Mouse (Mus musculus): ENCODE results near the gene Grid2ip. TPM values are rescaled to one million over a fixed set of nuclear protein-coding genes. Genes with fewer than 3 reads are reported as not detected.

Grid2ip gene
- polyA plus RNA-seq, 1 experiment from 2014 or later, result 0.44 TPM

DNA sequence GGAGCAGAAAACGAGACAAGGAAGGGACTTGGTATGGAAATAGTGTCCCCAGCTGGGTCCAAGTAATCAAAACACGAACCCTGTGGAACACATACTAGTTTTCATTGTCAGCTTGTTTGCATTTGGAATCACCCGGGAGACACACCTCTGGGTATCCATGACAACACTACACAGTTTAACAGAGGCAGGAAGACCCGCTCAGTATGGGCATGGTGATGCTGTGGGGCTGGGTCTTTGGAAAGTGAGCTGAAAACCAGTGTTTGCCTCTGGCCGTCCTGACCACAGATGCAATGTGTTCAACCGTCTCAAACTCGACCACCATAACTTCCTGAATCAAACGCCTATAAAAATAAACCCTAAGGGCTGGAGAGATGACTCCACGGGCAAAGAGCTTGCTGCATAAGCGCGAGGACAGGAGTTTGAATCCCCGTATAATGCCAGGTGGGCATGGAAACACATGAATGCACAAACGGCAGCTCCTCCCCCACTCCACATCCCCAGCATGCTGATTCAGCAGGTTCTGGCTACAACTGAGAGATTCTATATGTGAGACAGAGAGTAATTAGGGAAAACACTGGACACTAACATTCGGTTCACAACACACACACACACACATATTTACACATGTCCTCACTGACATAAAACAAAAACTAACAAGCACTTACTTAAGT, 22.6 kb upstream of the Grid2ip start:
- H3K9ac ChIP-seq, result no peak overlapping the region
- H3K4me3 ChIP-seq, result no peak overlapping the region
- H3K27me3 ChIP-seq (replicated peaks), result no peaks in the 10 kb centered on the region; the same call in 1 of the 2 replicates
- H3K9me3 ChIP-seq, result no peaks in the 10 kb centered on the region
- H3K36me3 ChIP-seq (replicated peaks), result no peaks in the 10 kb centered on the region
- ATAC-seq (replicated peaks), result no peak
- H3K27ac ChIP-seq, result no peak overlapping the region
- H3K4me1 ChIP-seq, result peaks cover 7% of the 10 kb centered on the region
- 70% methylated on average over 14 of the region's 14 CpGs for WGBS
- no peak overlapping the region for H3K4me2 ChIP-seq

DNA sequence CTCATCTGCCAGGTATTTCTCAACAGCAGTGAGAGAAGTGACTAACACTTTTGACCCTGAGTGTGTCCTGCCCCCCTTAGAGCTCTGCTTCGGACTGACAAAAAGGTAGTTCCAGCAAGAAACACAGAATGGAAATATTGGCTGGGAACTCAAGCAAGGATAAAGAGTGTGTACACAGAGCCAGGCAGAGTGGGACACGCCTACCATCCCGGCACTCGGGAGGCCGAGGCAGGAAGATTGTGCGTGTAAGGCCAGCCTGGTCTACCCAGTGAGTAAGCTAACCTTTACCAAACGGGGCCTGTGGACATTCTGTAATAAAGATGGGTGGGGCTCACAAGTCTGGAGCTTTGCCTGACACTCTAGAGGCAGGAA, 22.1 kb upstream of the Grid2ip start:
- peaks cover 2% of the 10 kb centered on the region for H3K4me1 ChIP-seq
- no peak overlapping the region for H3K9ac ChIP-seq
- no peaks in the 10 kb centered on the region; the same call in 1 of the 2 replicates for H3K27me3 ChIP-seq (replicated peaks)
- 86% methylated on average over 7 of the region's 7 CpGs for WGBS
- H3K4me2 ChIP-seq, result no peak overlapping the region
- no peak overlapping the region for H3K4me3 ChIP-seq
- no peaks in the 10 kb centered on the region for H3K9me3 ChIP-seq
- no peak overlapping the region for H3K27ac ChIP-seq
- H3K36me3 ChIP-seq (replicated peaks), result no peaks in the 10 kb centered on the region
- no peak for ATAC-seq (replicated peaks)

- 68% methylated on average over 6 of the region's 6 CpGs for WGBS
- no peaks in the 10 kb centered on the region for H3K36me3 ChIP-seq (replicated peaks)
These were observed 20.6 kb upstream of the Grid2ip start for GRCm38 (mm10) chr5:143336559-143336958.

GRCm38 (mm10) chr5:143339603-143340002, 17.5 kb upstream of the Grid2ip start:
- H3K4me2 ChIP-seq, result no peak overlapping the region
- H3K9ac ChIP-seq, result no peak overlapping the region
- no peaks in the 10 kb centered on the region; the same call in 1 of the 2 replicates for H3K27me3 ChIP-seq (replicated peaks)
- H3K4me3 ChIP-seq, result no peak overlapping the region
- no peak overlapping the region for H3K27ac ChIP-seq
- no peaks in the 10 kb centered on the region for H3K4me1 ChIP-seq
- ATAC-seq (replicated peaks), result no peak
- no peaks in the 10 kb centered on the region for H3K9me3 ChIP-seq
- WGBS, result 50% methylated on average over 6 of the region's 6 CpGs
- H3K36me3 ChIP-seq (replicated peaks), result no peaks in the 10 kb centered on the region

More at GRCm38 (mm10) chr5:143336559-143336958, 20.6 kb upstream of the Grid2ip start:
- no peaks in the 10 kb centered on the region for H3K9me3 ChIP-seq
- no peaks in the 10 kb centered on the region; the same call in 1 of the 2 replicates for H3K27me3 ChIP-seq (replicated peaks)
- H3K4me3 ChIP-seq, result no peak overlapping the region
- no peak overlapping the region for H3K4me2 ChIP-seq
- H3K4me1 ChIP-seq, result no peaks in the 10 kb centered on the region
- H3K9ac ChIP-seq, result no peak overlapping the region
- ATAC-seq (replicated peaks), result no peak
- no peak overlapping the region for H3K27ac ChIP-seq

GRCm38 (mm10) chr5:143346367-143346766, 10.8 kb upstream of the Grid2ip start:
- no peak overlapping the region for H3K27ac ChIP-seq
- no peak overlapping the region for H3K4me3 ChIP-seq
- H3K9ac ChIP-seq, result no peak overlapping the region
- WGBS, result 66% methylated on average over 8 of the region's 8 CpGs
- no peaks in the 10 kb centered on the region for H3K27me3 ChIP-seq (replicated peaks)
- no peak for ATAC-seq (replicated peaks)
- no peak overlapping the region for H3K4me2 ChIP-seq
- no peaks in the 10 kb centered on the region for H3K4me1 ChIP-seq
- H3K36me3 ChIP-seq (replicated peaks), result no peaks in the 10 kb centered on the region
- no peaks in the 10 kb centered on the region for H3K9me3 ChIP-seq

GRCm38 (mm10) chr5:143356017-143356416, 1.1 kb upstream of the Grid2ip start:
- no peak overlapping the region for H3K9ac ChIP-seq
- H3K27ac ChIP-seq, result no peak overlapping the region
- H3K4me2 ChIP-seq, result no peak overlapping the region
- no peak for ATAC-seq (replicated peaks)
- no peaks in the 10 kb centered on the region for H3K9me3 ChIP-seq
- H3K27me3 ChIP-seq (replicated peaks), result peaks cover 9% of the 10 kb centered on the region; the same call in 1 of the 2 replicates
- peaks cover 5% of the 10 kb centered on the region; the same call in 1 of the 2 replicates for H3K4me1 ChIP-seq
- no peaks in the 10 kb centered on the region for H3K36me3 ChIP-seq (replicated peaks)
- H3K4me3 ChIP-seq, result no peak overlapping the region
- WGBS, result 28% methylated on average over 5 of the region's 5 CpGs

DNA sequence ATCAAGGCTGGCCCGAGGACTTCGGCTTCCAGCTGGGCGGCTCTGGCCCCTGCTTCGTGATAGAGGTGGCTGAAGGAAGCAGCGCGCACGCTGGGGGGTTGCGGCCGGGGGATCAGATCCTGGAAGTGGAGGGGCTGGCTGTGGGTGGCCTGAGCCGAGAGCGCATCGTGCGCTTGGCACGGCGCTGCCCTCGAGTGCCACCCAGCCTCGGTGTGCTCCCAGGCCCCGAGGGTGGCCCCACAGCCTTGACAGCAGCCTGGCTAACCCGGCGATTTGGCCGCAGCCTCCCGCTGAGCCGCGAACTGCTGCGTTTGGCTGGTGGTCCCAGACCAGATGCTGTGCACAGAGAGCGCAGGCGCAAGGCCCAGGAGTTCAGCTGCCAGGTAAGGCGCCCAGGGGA, 426 bp downstream of the Grid2ip start:
- no peaks in the 10 kb centered on the region for H3K36me3 ChIP-seq (replicated peaks)
- 4% methylated on average over 28 of the region's 28 CpGs for WGBS
- no peaks in the 10 kb centered on the region for H3K9me3 ChIP-seq
- peaks cover 5% of the 10 kb centered on the region; the same call in 1 of the 2 replicates for H3K4me1 ChIP-seq
- peak overlapping the region; percentile 16; the same call in 1 of the 2 replicates for H3K4me3 ChIP-seq
- peak overlapping the region; percentile 37 for H3K4me2 ChIP-seq
- no peak overlapping the region for H3K9ac ChIP-seq
- ATAC-seq (replicated peaks), result no peak
- no peak overlapping the region for H3K27ac ChIP-seq
- peaks cover 10% of the 10 kb centered on the region; the same call in 1 of the 2 replicates for H3K27me3 ChIP-seq (replicated peaks)

DNA sequence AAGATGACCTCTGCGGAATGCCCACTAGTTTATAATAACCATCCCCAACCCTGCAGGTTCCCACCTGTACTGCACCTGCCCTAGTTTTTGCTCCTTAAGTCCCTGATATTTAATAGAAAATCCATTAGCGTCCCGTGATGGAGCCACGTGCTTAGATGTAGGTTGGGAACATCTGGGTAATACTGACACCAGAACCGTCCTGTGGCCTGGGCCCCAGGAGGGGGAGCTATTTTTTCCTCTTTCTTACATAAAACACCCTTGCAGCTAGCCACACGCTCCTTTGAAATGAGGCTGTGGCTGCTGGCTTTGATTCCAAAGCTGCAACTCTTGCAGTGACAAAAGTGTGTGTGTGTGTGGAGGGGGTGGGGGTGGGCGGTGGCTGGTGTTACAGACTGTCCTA, 2.1 kb downstream of the Grid2ip start:
- WGBS, result 37% methylated on average over 7 of the region's 7 CpGs
- H3K4me2 ChIP-seq, result no peak overlapping the region
- ATAC-seq (replicated peaks), result no peak

GRCm38 (mm10) chr5:143360000-143360399, 2.9 kb downstream of the Grid2ip start:
- no peak overlapping the region for H3K4me3 ChIP-seq
- H3K9ac ChIP-seq, result no peak overlapping the region
- 62% methylated on average over 5 of the region's 5 CpGs for WGBS
- H3K4me1 ChIP-seq, result peaks cover 20% of the 10 kb centered on the region
- H3K9me3 ChIP-seq, result no peaks in the 10 kb centered on the region
- no peak for ATAC-seq (replicated peaks)
- no peaks in the 10 kb centered on the region for H3K36me3 ChIP-seq (replicated peaks)
- peaks cover 13% of the 10 kb centered on the region; the same call in 1 of the 2 replicates for H3K27me3 ChIP-seq (replicated peaks)
- no peak overlapping the region for H3K27ac ChIP-seq
- H3K4me2 ChIP-seq, result no peak overlapping the region

More for the DNA sequence above, 2.1 kb downstream of the Grid2ip start:
- no peak overlapping the region for H3K4me3 ChIP-seq
- H3K27me3 ChIP-seq (replicated peaks), result peaks cover 13% of the 10 kb centered on the region; the same call in 1 of the 2 replicates
- no peak overlapping the region for H3K27ac ChIP-seq
- H3K36me3 ChIP-seq (replicated peaks), result no peaks in the 10 kb centered on the region
- H3K9me3 ChIP-seq, result no peaks in the 10 kb centered on the region
- peaks cover 14% of the 10 kb centered on the region for H3K4me1 ChIP-seq
- no peak overlapping the region for H3K9ac ChIP-seq

- H3K4me2 ChIP-seq, result no peak overlapping the region
- no peak overlapping the region for H3K27ac ChIP-seq
- H3K9me3 ChIP-seq, result no peaks in the 10 kb centered on the region
- H3K27me3 ChIP-seq (replicated peaks), result peaks cover 19% of the 10 kb centered on the region; the same call in 1 of the 2 replicates
- ATAC-seq (replicated peaks), result no peak
- no peaks in the 10 kb centered on the region for H3K36me3 ChIP-seq (replicated peaks)
- peaks cover 20% of the 10 kb centered on the region for H3K4me1 ChIP-seq
- 57% methylated on average over 7 of the region's 7 CpGs for WGBS
- H3K9ac ChIP-seq, result no peak overlapping the region
- no peak overlapping the region for H3K4me3 ChIP-seq
These were observed 4.3 kb downstream of the Grid2ip start for GRCm38 (mm10) chr5:143361428-143361827.

DNA sequence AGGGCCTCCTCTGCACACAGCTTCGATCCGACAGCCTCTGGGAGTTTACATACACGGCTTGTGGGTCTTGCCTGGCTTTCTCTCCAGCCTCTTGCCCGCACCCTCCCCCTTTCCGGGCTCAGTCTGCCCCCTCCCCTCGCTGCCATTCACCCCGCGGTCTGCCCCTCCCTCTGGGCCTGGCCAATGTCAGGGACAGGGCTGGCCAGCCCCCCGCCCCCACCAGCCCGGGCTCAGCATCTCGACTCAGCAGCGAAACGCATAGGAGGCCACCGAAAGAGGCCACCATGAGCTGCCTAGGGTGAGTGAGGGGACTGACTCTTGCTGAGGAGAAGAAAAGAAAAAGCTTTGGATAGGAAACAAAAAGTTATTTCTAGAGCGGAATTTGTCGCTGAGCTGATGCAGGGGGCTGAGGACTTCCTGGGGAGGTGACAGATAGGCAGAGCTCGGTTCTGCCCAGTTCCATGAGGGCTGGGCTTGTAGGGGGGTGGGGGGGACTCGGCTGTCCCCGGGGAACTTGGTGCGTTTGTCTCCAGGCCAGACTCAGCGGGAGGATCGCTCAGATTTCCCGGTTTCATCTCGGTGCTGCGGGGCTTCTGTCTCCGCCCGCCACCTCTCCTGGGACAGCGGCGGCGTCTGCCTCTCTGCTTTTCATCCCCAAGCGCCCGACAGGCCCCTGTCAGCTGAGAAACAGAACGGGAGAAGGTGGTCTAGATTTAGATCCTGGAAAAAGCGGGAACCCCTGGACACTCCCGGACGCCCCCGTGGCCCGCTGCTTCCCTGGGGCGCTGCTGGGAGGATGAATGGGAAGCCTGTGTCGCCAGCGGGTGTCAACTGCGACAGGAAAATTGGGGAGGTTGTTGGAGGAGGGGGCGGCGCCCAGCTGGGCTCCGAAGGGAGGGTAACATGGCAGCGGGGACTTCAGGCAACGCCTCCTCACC, 6.8 kb downstream of the Grid2ip start:
- Histone ChIP-seq H3K9ac (peak overlapping the region; percentile 48), H3K4me3 (peak overlapping the region; percentile 46), H3K4me1 (peaks cover 14% of the 10 kb centered on the region), H3K4me2 (peak overlapping the region; percentile 96), H3K27me3 (replicated peaks) (peaks cover 25% of the 10 kb centered on the region), H3K9me3 (no peaks in the 10 kb centered on the region), H3K36me3 (replicated peaks) (no peaks in the 10 kb centered on the region), H3K27ac (0 out of 2 replicates have a peak overlapping the region, but pooled peaks have one; percentile 8)
- ATAC-seq (replicated peaks), result peak; percentile 66; the same call in 1 of the 2 replicates
- WGBS, result under 1% methylated on average over 47 of the region's 47 CpGs

- H3K4me3 ChIP-seq, result no peak overlapping the region
- H3K36me3 ChIP-seq (replicated peaks), result no peaks in the 10 kb centered on the region
- no peak for ATAC-seq (replicated peaks)
- H3K27ac ChIP-seq, result no peak overlapping the region
- WGBS, result 75% methylated on average over 3 of the region's 3 CpGs
- no peak overlapping the region for H3K4me2 ChIP-seq
- no peaks in the 10 kb centered on the region for H3K9me3 ChIP-seq
- H3K9ac ChIP-seq, result no peak overlapping the region
- H3K27me3 ChIP-seq (replicated peaks), result peaks cover 61% of the 10 kb centered on the region
- H3K4me1 ChIP-seq, result peaks cover 24% of the 10 kb centered on the region
These were observed 10.8 kb downstream of the Grid2ip start for GRCm38 (mm10) chr5:143367931-143368330.
